11 mouse cellular contexts compared by ENCODE assay signal in genomic region chr11:112860797-112861196, GRCm38 (mm10).
A peak's percentile ranks its signal among the peaks of the same experiment; 100 is the strongest.
DNase-seq lines count a peak whose midpoint lies in the region; ATAC-seq and TF ChIP-seq lines count a peak whose summit lies in the region.
"Had no signal": no experiment of that assay in that cellular context is flagged by ENCODE, and none has a peak within 500 bp of the region (broad histone marks: within the 10 kb centered on the region; RNA-seq: fewer than 3 reads in every experiment).

No protein-coding gene starts in this region.

- WGBS in forebrain, postnatal 0 days, result 6% methylated on average over 11 of the region's 11 CpGs
- WGBS in midbrain, embryonic 11.5 days, result 11% methylated on average over 11 of the region's 11 CpGs

- ATAC-seq in cerebellum, adult (ENCODE audit: insufficient number of reproducible peaks, low FRiP score, low TSS enrichment), result no peak
- peak; percentile 92 for ATAC-seq in forebrain, postnatal 0 days
- ATAC-seq in midbrain, embryonic 11.5 days (ENCODE audit: low FRiP score), result peak; percentile 90
- ATAC-seq in inflammation-experienced regulatory T-cells, adult 6 months, result no peak

- no peaks in the 10 kb centered on the region for H3K4me1 ChIP-seq in forebrain, postnatal 0 days (ENCODE audit: insufficient read depth)
- H3K4me1 ChIP-seq in midbrain, embryonic 11.5 days (ENCODE audit: control insufficient read depth, insufficient read depth, low read length), result peaks cover 25% of the 10 kb centered on the region

- no peaks in the 10 kb centered on the region for H3K27me3 ChIP-seq in forebrain, postnatal 0 days (ENCODE audit: insufficient read depth, low read length)
- no peaks in the 10 kb centered on the region; the same call in 1 of the 2 replicates for H3K27me3 ChIP-seq in midbrain, embryonic 11.5 days (ENCODE audit: control insufficient read depth, insufficient read depth, low read length)

- no peak overlapping the region for H3K9ac ChIP-seq in forebrain, postnatal 0 days
- H3K9ac ChIP-seq in midbrain, embryonic 11.5 days (ENCODE audit: low read length), result peak overlapping the region; percentile 39
- H3K9ac ChIP-seq: lung, embryonic 14.5 days had no signal

- H3K27ac ChIP-seq in forebrain, postnatal 0 days (ENCODE audit: low read depth, low read length), result no peak overlapping the region
- peak overlapping the region; percentile 62 for H3K27ac ChIP-seq in midbrain, embryonic 11.5 days (ENCODE audit: low read depth, low read length)
- H3K27ac ChIP-seq: heart, adult 2 months had no signal

- no peak overlapping the region for H3K4me2 ChIP-seq in forebrain, postnatal 0 days (ENCODE audit: low read depth)
- H3K4me2 ChIP-seq in midbrain, embryonic 11.5 days, result peak overlapping the region; percentile 18; the same call in 1 of the 2 replicates
- H3K4me2 ChIP-seq: lung, embryonic 14.5 days had no signal

- DNase-seq in cerebellum, postnatal 14 days, result peak; percentile 9 to 21
- peak; percentile 41 for DNase-seq in forebrain, postnatal 0 days
- DNase-seq in midbrain, embryonic 11.5 days (ENCODE audit: low spot score, missing footprints), result peak; percentile 91
- DNase-seq in retina, embryonic 14.5 days (ENCODE audit: low spot score), result peak; percentile 69
- no peak for DNase-seq in spleen, postnatal 10 days (ENCODE audit: low spot score in 2 of 2)
- no peak for DNase-seq in urinary bladder, postnatal 36 days (ENCODE audit: low spot score in 2 of 2)
- DNase-seq: heart, adult 2 months; kidney, postnatal 36 days; lung, embryonic 14.5 days had no signal

- H3K9me3 ChIP-seq in forebrain, postnatal 0 days (ENCODE audit: low read length), result 0 out of 2 replicates have a peak, but pooled peaks cover 4% of the 10 kb centered on the region
- H3K9me3 ChIP-seq in midbrain, embryonic 11.5 days (ENCODE audit: control insufficient read depth, low read length), result peaks cover 3% of the 10 kb centered on the region

- no peaks in the 10 kb centered on the region for H3K36me3 ChIP-seq in forebrain, postnatal 0 days (ENCODE audit: insufficient read depth)
- no peaks in the 10 kb centered on the region for H3K36me3 ChIP-seq in midbrain, embryonic 11.5 days (ENCODE audit: control insufficient read depth, insufficient read depth, low read length)

- TF ChIP-seq CTCF in forebrain, postnatal 0 days (IDR thresholded peaks at IDR 0.05; ENCODE audit: low read depth), result no peak

- H3K4me3 ChIP-seq in forebrain, postnatal 0 days (ENCODE audit: low read depth, low read length), result no peak overlapping the region
- no peak overlapping the region for H3K4me3 ChIP-seq in midbrain, embryonic 11.5 days (ENCODE audit: low read depth, low read length)
- H3K4me3 ChIP-seq: heart, adult 2 months had no signal

Comparison
In these comparisons a context has a peak if more than half of its experiments do, and no peak if none do; other contexts are left out.
1. DNase-seq: peak in cerebellum, postnatal 14 days (2 of 2), forebrain, postnatal 0 days (single experiment), midbrain, embryonic 11.5 days (single experiment) and retina, embryonic 14.5 days (single experiment); none in spleen, postnatal 10 days (0 of 2) and urinary bladder, postnatal 36 days (0 of 2).
2. ATAC-seq: peak in forebrain, postnatal 0 days (single experiment) and midbrain, embryonic 11.5 days (single experiment); none in cerebellum, adult (single experiment) and inflammation-experienced regulatory T-cells, adult 6 months (single experiment).